Mouse (Mus musculus) left cerebral cortex, postnatal 4 days (tissue): ENCODE measurements around the gene Coro1b. TPM values are rescaled to one million over a fixed set of nuclear protein-coding genes. Genes with fewer than 3 reads are reported as not detected.
A peak's percentile ranks its signal among the peaks of the same experiment; 100 is the strongest.

Experiments
- DNase-seq: peaks from one replicate; pipeline ENCODE4 v3.0.0-alpha.2; 2022
- intact Hi-C: fragments of 180-260 bp; cut with DNase I; formaldehyde crosslinking; loops from one replicate; pipeline ENCODE4 v1.15.1; 2025
- total RNA-seq, 2 experiments: library from RNA; stranded (reverse); gene quantifications; 2 replicates each; pipeline ENCODE4 v1.2.3; 2021

Coro1b gene
- total RNA-seq, 2 experiments from 2014 or later = 92.6 to 107 TPM

DNA sequence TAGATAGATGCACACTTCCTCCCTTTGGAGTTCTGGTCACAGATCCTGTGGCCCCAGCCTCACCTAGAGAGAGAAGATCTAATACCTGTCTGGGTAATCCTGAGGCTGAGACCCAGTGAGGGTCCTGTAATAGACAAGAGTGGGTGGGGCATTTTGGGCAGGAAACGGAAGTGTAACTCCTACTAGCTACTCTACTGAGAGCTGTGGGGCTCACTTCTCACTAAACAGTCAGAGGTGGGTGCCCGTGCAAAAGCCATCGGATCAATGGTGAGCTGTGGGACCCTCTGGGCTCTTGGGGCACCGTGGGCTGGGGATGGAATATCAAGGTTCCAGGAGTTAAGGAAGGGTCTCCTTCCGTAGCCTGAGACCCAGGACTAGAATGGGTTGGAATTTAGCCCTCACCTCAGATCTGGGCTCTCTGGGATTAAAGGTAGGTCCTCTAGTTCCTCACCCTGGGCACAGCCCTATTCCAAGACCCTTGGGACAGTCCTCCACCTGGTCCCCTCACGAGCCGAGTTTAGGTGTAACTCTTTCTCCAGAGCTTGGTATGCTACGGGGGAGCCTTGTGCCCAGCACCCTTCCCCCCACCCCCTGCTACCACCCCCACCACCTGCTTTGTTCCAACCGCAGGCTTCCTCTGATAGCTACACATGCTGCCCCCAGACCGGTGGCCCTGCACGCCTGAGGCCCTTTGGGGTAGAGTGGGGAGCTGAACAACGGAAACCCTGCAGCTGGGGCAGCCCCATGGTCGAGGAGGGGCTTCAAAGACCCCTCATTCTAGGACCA lies 6.2 kb downstream of the Coro1b start:
- intact Hi-C loops = no loop called here
- no peak for DNase-seq

- intact Hi-C loops = no loop called here
Measured at GRCm38 (mm10) chr19:4155223-4156072, 7.0 kb downstream of the Coro1b start.

GRCm38 (mm10) chr19:4156073-4156579 lies 7.7 kb downstream of the Coro1b start:
- intact Hi-C loops = no loop called here
- no peak for DNase-seq

More at GRCm38 (mm10) chr19:4155223-4156072, 7.0 kb downstream of the Coro1b start:
- DNase-seq = no peak

DNA sequence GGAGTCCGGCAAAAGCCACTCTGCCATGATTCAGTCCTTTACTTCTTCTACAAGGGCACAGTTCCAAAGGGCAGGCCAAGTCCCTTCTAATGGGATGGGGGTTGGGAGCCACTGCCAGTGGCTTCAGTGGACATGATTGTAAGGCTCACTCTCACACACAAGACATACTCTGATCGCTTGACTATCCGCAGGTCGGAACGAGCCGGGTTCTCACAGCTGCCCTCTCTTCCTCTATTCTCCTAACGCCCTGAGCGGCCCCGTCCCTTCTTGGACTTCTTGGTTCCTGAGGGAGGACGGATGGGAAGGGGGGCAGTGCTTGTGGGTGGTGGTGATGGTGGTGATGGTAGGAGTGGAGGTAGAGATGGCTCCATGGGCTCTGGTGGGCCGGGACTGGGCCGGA lies 8.4 kb downstream of the Coro1b start:
- intact Hi-C loops = no loop called here
- no peak for DNase-seq

- DNase-seq = no peak
- intact Hi-C loops = no loop called here
Measured at GRCm38 (mm10) chr19:4159049-4159448, 10.6 kb downstream of the Coro1b start.

GRCm38 (mm10) chr19:4162646-4163542 lies 14.5 kb downstream of the Coro1b start, which contains the start of gene Rps6kb2:
Gene Rps6kb2, minus strand, starts transcription at chr19:4163354.
- intact Hi-C loops = no loop called here
- peak; percentile 97 for DNase-seq

GRCm38 (mm10) chr19:4163543-4163887 lies 15.1 kb downstream of the Coro1b start:
- DNase-seq = no peak
- intact Hi-C loops = no loop called here

- intact Hi-C loops = no loop called here
- DNase-seq = no peak
Measured at GRCm38 (mm10) chr19:4164100-4164499, 15.7 kb downstream of the Coro1b start.

DNA sequence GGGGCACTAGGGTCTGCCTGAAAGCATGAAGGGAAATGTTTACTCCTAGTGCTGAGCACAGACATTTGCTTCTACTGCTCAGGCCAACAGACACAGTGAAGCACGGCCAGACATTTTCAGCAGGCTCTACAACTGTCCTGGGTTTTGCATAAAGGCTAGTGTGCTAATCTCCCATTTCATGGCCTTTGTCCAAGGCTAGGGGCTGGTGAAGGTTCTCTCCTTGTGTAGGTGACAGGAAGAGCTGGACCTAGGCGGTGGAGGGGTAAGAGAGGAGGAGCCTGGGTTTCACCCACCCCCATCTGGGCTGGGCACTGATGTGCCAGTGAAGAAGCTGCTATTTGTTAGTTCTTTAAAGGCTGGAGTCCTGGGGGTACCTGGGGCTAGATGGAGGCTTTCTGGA lies 16.3 kb downstream of the Coro1b start:
- DNase-seq = no peak
- intact Hi-C loops = no loop called here

- intact Hi-C loops = no loop called here
- DNase-seq = peak; percentile 45
Measured at GRCm38 (mm10) chr19:4166678-4167476, 18.5 kb downstream of the Coro1b start.

DNA sequence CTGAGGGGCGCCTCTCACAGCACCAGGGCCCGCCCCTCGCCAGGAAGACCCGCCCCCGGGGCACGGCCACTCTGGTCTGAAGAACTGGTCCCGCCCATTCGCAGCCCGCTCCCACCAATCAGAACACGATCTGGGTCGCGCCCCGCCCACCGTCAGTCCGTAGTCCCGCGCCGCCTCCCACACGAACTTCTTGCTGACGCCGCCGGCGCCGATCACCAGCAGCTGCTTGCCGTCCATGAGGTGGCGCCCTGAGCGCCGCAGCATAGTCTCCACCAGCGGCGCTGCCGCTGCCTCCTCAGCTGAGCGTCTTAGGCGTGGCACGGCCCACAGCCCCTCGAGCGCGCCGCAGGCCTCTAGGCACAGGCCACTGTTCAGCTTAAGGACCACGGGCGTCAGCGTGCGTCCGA lies 21.0 kb downstream of the Coro1b start:
- intact Hi-C loops = no loop called here
- peak; percentile 100 for DNase-seq

DNA sequence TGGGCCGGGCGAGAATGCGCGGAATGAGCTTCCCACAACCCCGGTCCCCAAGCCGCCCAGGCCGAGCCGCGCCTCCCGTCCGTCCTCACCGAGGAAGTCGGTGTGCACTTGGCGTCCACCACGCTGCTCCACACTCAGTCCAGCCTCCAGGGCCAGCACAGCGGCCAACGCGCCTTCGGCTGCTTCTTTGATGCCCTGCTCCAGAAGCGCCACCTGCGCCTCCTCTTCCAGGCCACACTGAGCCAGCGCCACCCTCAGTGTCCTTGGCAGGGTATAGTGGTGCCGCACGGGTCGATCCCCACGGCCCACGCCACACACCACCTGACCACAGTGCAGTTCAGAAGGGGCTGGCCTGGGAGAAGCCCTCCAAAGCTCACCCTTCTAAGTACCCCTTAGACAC lies 21.4 kb downstream of the Coro1b start:
- intact Hi-C loops = no loop called here
- DNase-seq = peak; percentile 64

DNA sequence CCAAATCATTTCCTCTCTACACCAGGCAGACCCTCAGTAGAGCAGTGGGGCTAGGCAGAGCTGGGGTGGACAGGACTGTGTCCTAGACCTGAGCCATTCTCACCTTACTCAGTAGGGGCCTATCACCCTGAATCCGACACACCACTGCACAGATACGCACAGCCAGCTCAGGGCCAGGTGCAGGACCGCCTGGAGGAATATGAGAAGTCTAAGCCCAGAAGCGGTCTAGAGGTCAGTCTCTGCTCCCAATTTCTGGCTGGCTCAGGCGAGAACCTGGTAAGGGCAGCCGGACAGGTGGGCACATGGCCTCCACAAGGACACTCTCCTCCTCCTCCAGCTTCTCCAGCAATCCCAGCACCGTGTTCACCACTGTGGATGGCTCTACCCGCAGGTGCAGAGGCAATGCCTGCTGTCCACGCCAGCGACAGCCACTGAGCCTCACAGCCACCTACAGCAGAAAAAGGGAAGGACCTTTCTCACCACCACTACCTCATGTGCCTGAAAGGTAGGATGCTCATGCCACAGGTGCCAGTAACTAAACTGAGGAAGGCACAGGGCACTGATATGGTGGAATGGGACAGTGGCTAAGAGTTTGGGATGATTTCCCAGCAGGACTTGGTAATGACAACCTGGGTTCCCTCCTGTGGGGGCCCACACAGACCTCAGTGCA lies 22.4 kb downstream of the Coro1b start:
- intact Hi-C loops = no loop called here
- no peak for DNase-seq

- intact Hi-C loops = no loop called here
- peak; percentile 46 for DNase-seq
Measured at GRCm38 (mm10) chr19:4171393-4172290, 23.2 kb downstream of the Coro1b start.

DNA sequence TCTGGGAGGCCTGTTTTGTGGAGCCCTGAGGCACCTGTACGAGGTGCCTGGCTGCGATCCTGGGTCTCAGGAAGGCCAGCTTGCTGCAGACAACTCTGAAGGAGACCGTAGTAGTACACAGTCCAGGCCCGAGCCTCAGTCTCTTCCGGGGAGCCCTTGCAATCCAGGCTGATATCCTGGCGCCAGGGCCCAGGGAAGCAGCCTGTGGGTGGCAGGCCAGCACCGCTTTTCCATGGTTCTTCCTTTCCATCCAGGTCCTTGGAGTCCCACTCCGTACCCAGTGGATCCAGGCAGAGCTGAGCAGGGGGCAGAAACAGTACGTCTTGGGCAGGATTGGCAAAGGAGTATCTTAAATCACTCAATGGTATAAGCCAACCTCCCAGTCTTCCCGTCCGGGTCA lies 24.5 kb downstream of the Coro1b start:
- DNase-seq = no peak
- intact Hi-C loops = no loop called here

DNA sequence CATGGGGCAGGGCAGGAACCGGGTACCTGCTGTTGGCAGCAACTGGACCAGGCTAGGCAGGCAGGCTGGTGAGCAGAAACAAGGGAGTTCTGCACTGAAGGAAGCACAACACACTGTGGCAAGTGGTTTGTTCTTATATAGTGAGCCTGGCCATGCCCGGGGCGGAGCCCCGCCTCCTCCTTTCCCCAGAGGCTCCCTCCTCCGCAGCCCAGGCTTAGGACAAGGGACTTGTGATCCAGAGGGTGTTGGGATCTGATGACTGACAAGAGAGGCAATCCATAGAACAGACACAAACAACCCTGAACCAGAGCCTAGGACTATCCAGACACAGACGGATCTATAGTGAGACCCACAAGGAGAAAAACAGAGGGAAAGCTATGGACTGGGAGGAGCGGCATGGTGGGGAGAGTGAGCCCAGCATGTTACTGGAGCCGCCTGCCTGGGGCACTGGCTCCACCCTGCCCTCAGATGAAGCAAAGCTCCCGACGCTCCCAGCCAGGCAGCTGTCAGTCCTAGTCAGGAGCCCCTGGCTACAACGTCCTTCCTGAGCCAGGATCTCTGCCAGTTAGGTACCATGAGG lies 27.0 kb downstream of the Coro1b start, which contains the start of gene Carns1:
Carns1 (minus strand) TSS at position 112 of the 580 bp plus-strand sequence.
- DNase-seq = no peak
- intact Hi-C loops = no loop called here

DNA sequence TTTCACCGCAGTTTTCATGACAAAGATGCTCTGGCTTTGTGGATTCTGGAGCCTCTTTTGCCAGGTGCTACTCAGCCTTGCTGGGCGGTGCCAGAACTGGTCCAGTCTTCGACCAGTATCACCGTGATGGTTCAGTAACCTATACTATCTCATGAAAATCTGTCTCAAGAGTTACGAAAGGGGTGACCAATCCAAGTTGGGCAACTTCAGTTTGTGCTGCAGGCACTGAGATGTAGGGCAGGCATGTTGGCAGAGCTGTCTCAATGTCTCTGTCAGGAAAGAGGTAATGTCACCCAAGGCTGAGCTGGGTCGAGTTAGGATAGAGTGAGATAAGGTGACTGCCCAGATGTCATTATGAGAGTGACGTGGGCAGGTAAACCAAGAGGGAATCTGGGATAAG lies 32.0 kb downstream of the Coro1b start:
- DNase-seq = no peak
- intact Hi-C loops = no loop called here

DNA sequence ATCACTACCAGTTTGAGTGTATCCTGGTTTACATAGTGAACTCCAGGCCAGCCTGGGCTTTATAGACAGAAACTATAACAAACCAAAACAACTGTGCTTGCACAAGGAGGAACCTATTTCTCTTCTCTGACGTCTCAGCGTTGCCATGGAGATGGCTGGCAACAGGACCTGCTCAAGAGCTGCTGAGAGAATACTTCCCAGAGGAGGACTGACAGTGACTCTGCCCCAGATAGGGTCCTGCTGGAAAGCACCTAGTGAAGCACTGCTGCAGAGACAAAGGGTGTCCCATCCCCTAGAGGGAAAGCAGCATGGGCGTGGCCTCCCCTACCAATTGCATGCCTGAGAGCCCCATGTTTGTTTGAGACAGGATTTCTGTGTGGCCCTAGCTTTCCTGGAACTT lies 33.5 kb downstream of the Coro1b start:
- intact Hi-C loops = no loop called here
- DNase-seq = no peak
